Comparison of ENCODE assay signal across 8 mouse cellular contexts in the genomic region with DNA sequence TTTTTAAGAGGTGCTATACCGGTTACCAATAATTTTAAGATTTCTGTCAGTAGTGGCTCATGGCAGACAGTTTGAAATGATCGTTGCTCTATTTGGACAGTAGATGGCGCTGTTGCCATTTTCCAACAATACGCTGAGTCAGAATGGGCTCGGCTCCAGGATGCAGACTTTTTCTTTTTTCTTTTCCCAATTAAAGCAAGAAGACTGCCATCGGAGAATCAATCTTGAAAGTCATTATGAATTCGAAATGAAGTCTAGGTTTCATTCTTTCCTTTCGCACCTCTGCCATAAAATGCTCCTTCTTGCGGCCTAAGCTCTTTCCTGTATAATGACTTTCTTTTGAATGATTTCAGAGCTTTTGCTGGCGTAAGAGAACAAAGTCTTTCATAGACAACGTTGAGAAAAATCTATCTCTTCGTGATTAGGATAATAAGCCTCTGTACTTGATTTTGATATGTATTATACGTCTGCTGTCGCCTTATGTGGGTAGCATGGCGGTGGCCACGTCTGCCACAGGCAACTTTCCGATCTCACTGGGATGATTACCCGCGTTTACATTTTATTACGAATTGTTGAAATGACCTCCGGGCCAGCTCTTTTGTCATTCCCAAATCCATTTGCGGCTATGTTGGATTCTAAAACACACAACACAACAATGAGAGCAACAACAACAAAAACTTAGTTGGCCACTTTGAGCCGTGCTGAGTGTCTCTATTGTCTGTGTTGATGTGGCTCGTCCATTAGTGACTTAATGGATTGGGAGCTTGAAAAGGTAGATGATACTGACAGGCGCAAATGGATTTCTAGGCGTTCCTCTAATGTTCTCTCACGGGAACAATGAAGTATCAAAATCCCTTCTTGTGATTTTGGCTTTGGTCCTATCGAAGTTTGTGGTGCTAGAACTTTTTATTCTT. TPM values are rescaled to one million over a fixed set of nuclear protein-coding genes. Genes with fewer than 3 reads are reported as not detected.
DNase-seq lines count a peak whose midpoint lies in the region; ATAC-seq and TF ChIP-seq lines count a peak whose summit lies in the region.

No protein-coding gene starts in this region.

- peak; percentile 57 for DNase-seq in CD4-positive helper T cell, adult 2 months (ENCODE audit: low read depth, low spot score)
- peak; percentile 37 to 55 for DNase-seq in adrenal gland, adult 18-20 months (ENCODE audit: low spot score in 2 of 2)
- DNase-seq in embryo, embryonic 11.5 days (ENCODE audit: low read depth, low spot score), result peak; percentile 68
- peak; percentile 45 for DNase-seq in heart, adult 8-10 months (ENCODE audit: low spot score)
- peak; percentile 35 for DNase-seq in testis, postnatal 14 days (ENCODE audit: low spot score)

- H3K9me3 ChIP-seq in kidney, embryonic 15.5 days (replicated peaks), result no peaks in the 10 kb centered on the region
- H3K9me3 ChIP-seq in limb, embryonic 13.5 days, result no peaks in the 10 kb centered on the region

- 0 out of 2 replicates have a peak, but pooled peaks cover 3% of the 10 kb centered on the region for H3K4me1 ChIP-seq in kidney, embryonic 15.5 days
- no peaks in the 10 kb centered on the region for H3K4me1 ChIP-seq in limb, embryonic 13.5 days

- no peaks in the 10 kb centered on the region for H3K79me2 ChIP-seq in myocyte (ENCODE audit: control insufficient read depth, insufficient read depth)

- H3K36me3 ChIP-seq in kidney, embryonic 15.5 days, result no peaks in the 10 kb centered on the region
- H3K36me3 ChIP-seq in limb, embryonic 13.5 days, result no peaks in the 10 kb centered on the region
- no peaks in the 10 kb centered on the region for H3K36me3 ChIP-seq in myocyte (ENCODE audit: control insufficient read depth, insufficient read depth)

- H3K9ac ChIP-seq in kidney, embryonic 15.5 days, result peak overlapping the region; percentile 29; the same call in 1 of the 2 replicates
- H3K9ac ChIP-seq in limb, embryonic 13.5 days, result no peak overlapping the region

- H3K27me3 ChIP-seq in kidney, embryonic 15.5 days, result no peaks in the 10 kb centered on the region
- H3K27me3 ChIP-seq in limb, embryonic 13.5 days, result 0 out of 2 replicates have a peak, but pooled peaks cover 11% of the 10 kb centered on the region
- H3K27me3 ChIP-seq in myocyte (ENCODE audit: control insufficient read depth, insufficient read depth, insufficient read length), result no peaks in the 10 kb centered on the region

- H3K27ac ChIP-seq in kidney, embryonic 15.5 days, result no peak overlapping the region
- no peak overlapping the region for H3K27ac ChIP-seq in limb, embryonic 13.5 days

- no peak for TF ChIP-seq POLR2A in myocyte (IDR thresholded peaks at IDR 0.05; ENCODE audit: insufficient read length, low read depth)

- 29% methylated on average over 28 of the region's 28 CpGs for WGBS in kidney, embryonic 15.5 days
- WGBS in limb, embryonic 13.5 days, result 40% methylated on average over 28 of the region's 28 CpGs

- H3ac ChIP-seq in myocyte (ENCODE audit: control insufficient read depth, insufficient read length), result no peak overlapping the region

- H3K4me3 ChIP-seq in kidney, embryonic 15.5 days (replicated peaks), result peak overlapping the region; percentile 31
- H3K4me3 ChIP-seq in limb, embryonic 13.5 days, result peak overlapping the region; percentile 28
- H3K4me3 ChIP-seq in myocyte, result no peak overlapping the region

- ATAC-seq in kidney, embryonic 15.5 days (replicated peaks; ENCODE audit: low FRiP score), result no peak; the same call in 1 of the 2 replicates
- ATAC-seq in limb, embryonic 13.5 days (ENCODE audit: low FRiP score, low read depth), result peak; percentile 69

- peak overlapping the region; percentile 55 for H3K4me2 ChIP-seq in kidney, embryonic 15.5 days
- peak overlapping the region; percentile 56 for H3K4me2 ChIP-seq in limb, embryonic 13.5 days (replicated peaks)
- H3K4me2 ChIP-seq in myocyte (ENCODE audit: low read depth), result peak overlapping the region; percentile 18

TF ChIP-seq in myocyte, 11 proteins besides CTCF, POLR2A, EP300 and RAD21:
- TF ChIP-seq REST (IDR thresholded peaks at IDR 0.05; ENCODE audit: insufficient read depth, insufficient read length) (no peak), MAX (IDR thresholded peaks at IDR 0.05; ENCODE audit: low read depth) (no peak), USF1 (IDR thresholded peaks at IDR 0.05; ENCODE audit: low read depth) (no peak), MYOD1 (IDR thresholded peaks at IDR 0.05; ENCODE audit: control insufficient read depth in 1 of 3, insufficient read length in 2 of 3, low read depth in 2 of 3) (no peak), E2F4 (IDR thresholded peaks at IDR 0.05; ENCODE audit: insufficient read depth) (no peak), CEBPB (IDR thresholded peaks at IDR 0.05; ENCODE audit: insufficient read depth, poor library complexity, severe bottlenecking) (no peak), MYOG (IDR thresholded peaks at IDR 0.05; ENCODE audit: control insufficient read depth in 1 of 3, insufficient read depth in 1 of 3, insufficient read length in 2 of 3, low read depth in 2 of 3) (no peak), POLR2AphosphoS2 (IDR thresholded peaks at IDR 0.05; ENCODE audit: insufficient read length, low read depth) (no peak), TCF3 (IDR thresholded peaks at IDR 0.05; ENCODE audit: insufficient read length, low read depth) (no peak), SRF (IDR thresholded peaks at IDR 0.05; ENCODE audit: control insufficient read depth, insufficient read length, low read depth) (no peak), TCF12 (IDR thresholded peaks at IDR 0.05; ENCODE audit: insufficient read depth, poor library complexity, severe bottlenecking) (no peak)

RNA-seq across cellular contexts. Expression of gene Spag16, which starts 36.2 kb away (rescaled TPM):
- not detected for total RNA-seq in adrenal gland, adult 18-20 months (2021)
- total RNA-seq in heart, adult 8-10 months (2022), result not detected
- polyA plus RNA-seq in kidney, embryonic 15.5 days (2015; fragmentation: Nextera tagmentation; extraction: Ambion mirVana), result 0.61 and 0.71 TPM in 2 replicates
- polyA plus RNA-seq in limb, embryonic 13.5 days (2015; fragmentation: Nextera tagmentation; extraction: Ambion mirVana), result 0.66 and 0.70 TPM in 2 replicates
- not detected for polyA plus RNA-seq in myocyte (2012; fragmentation: generic; extraction: Trizol)
